Mouse (Mus musculus) hindbrain, embryonic 11.5 days (tissue): ENCODE data around the gene C2cd5. TPM values are rescaled to one million over a fixed set of nuclear protein-coding genes. Genes with fewer than 3 reads are reported as not detected.

ENCODE experiments used
- ATAC-seq: fragments of 200-750 bp; cut with Nextera tagmentation; 2 replicates; pipeline ENCODE4 v1.8.0; 2017; ENCODE audit warnings: mild to moderate bottlenecking, moderate TSS enrichment, moderate library complexity; ENCODE audit not compliant: low FRiP score
- DNase-seq: peaks from one replicate; pipeline ENCODE4 v3.0.0-alpha.2; 2015; ENCODE audit warnings: low spot score
- H3K27ac ChIP-seq: fragments of 300-500 bp; sonication (generic); 2 replicates; pipeline ENCODE4 v1.5.1; 2014; ENCODE audit warnings: mild to moderate bottlenecking, low read depth, low read length
- H3K27me3 ChIP-seq: fragments of 300-500 bp; sonication (generic); 2 replicates; pipeline ENCODE4 v1.6.1; 2014; ENCODE audit warnings: mild to moderate bottlenecking, low read length, moderate library complexity, mixed read lengths; ENCODE audit not compliant: control insufficient read depth, insufficient read depth
- H3K36me3 ChIP-seq: fragments of 300-500 bp; sonication (generic); 2 replicates; pipeline ENCODE4 v1.6.1; 2014; ENCODE audit warnings: mild to moderate bottlenecking, low read length, moderate library complexity, mixed read lengths; ENCODE audit not compliant: control insufficient read depth, insufficient read depth
- H3K4me1 ChIP-seq: fragments of 300-500 bp; sonication (generic); replicated peaks from 2 replicates; pipeline ENCODE4 v1.6.1; 2014; ENCODE audit warnings: low read length, mixed read lengths; ENCODE audit not compliant: control insufficient read depth, insufficient read depth
- H3K4me2 ChIP-seq: fragments of 300-500 bp; sonication (generic); replicated peaks from 2 replicates; pipeline ENCODE4 v1.6.1; 2014; ENCODE audit warnings: mild to moderate bottlenecking, low read depth, low read length
- H3K4me3 ChIP-seq: fragments of 300-500 bp; sonication (generic); 2 replicates; pipeline ENCODE4 v1.5.1; 2014; ENCODE audit warnings: low read depth, low read length
- H3K9ac ChIP-seq: fragments of 300-500 bp; sonication (generic); 2 replicates; pipeline ENCODE4 v1.6.1; 2014; ENCODE audit warnings: low read depth, low read length
- H3K9me3 ChIP-seq: fragments of 300-500 bp; sonication (generic); 2 replicates; pipeline ENCODE4 v1.6.1; 2016; ENCODE audit warnings: low read length; ENCODE audit not compliant: control insufficient read depth
- whole genome bisulfite sequencing: fragments of 180-500 bp; shearing (Covaris S2); extraction: QIAGEN DNeasy Blood & Tissue Kit; methylation state at CpG from one replicate; pipeline ENCODE4 v1.1.7; 2014; 5-methylcytosine and 5-hydroxymethylcytosine counted together
- polyA plus RNA-seq: library from polyadenylated mRNA; unstranded; fragments of >200 nt; fragmentation: Nextera tagmentation; extraction: Ambion mirVana; gene quantifications from 2 replicates; pipeline ENCODE4 v1.2.1, GENCODE M21; 2014

C2cd5 gene
- polyA plus RNA-seq, 1 experiment from 2014 or later, result 35.5 TPM

DNA sequence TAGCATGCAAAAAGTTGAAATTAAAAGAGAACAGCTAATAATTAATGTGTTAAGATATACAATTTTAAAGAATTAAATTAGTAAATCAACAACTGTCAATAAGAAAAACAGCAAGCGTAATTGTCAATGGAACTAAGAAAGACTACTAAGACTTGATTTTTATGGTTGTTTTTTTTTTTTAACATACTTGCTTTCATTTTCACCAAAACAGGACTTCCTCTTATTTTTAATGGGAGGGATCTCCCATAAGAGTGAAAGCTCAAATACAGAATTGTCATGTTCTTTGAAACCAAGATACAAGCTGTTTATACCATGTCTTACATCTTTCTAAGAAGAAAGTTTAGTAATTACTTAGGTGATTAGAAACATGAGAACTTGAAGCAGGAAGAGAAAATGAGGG is 26.0 kb downstream of the C2cd5 start:
- Histone ChIP-seq H3K27me3 (no peaks in the 10 kb centered on the region), H3K36me3 (0 out of 2 replicates have a peak, but pooled peaks cover 1% of the 10 kb centered on the region)

DNA sequence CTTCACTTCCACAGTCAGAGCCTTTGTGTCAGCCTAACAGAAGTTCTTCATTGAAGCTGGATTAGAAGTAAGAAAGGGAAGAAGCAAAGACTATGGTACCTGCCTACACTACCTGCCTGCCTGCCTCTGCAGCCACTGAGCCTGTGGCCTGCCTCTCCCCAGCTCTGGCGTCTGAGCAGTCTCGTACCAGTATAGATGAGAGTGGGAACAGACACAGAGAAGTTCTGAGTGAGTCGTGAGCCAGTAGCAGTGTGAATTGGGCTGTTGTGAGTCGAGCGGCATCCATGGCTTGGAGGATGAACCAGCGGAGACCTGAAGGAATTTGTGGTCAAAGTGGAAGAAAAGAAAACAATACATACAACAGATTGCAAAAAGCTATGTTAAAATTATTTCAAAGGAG is 26.5 kb downstream of the C2cd5 start:
- 88% methylated on average over 6 of the region's 6 CpGs for WGBS
- H3K4me1 ChIP-seq, result no peaks in the 10 kb centered on the region
- no peaks in the 10 kb centered on the region for H3K36me3 ChIP-seq
- no peak overlapping the region for H3K9ac ChIP-seq
- H3K27ac ChIP-seq, result no peak overlapping the region
- no peaks in the 10 kb centered on the region for H3K27me3 ChIP-seq
- H3K4me3 ChIP-seq, result no peak overlapping the region
- H3K4me2 ChIP-seq, result no peak overlapping the region
- H3K9me3 ChIP-seq, result no peaks in the 10 kb centered on the region
- ATAC-seq (no peak), DNase-seq (no peak)

More for the DNA sequence above, 26.0 kb downstream of the C2cd5 start:
- 89% methylated on average over 1 of the region's 1 CpGs for WGBS
- no peak overlapping the region for H3K4me3 ChIP-seq
- no peak overlapping the region for H3K4me2 ChIP-seq
- no peak overlapping the region for H3K27ac ChIP-seq
- no peaks in the 10 kb centered on the region for H3K4me1 ChIP-seq
- ATAC-seq (no peak), DNase-seq (no peak)
- no peaks in the 10 kb centered on the region for H3K9me3 ChIP-seq
- H3K9ac ChIP-seq, result no peak overlapping the region

DNA sequence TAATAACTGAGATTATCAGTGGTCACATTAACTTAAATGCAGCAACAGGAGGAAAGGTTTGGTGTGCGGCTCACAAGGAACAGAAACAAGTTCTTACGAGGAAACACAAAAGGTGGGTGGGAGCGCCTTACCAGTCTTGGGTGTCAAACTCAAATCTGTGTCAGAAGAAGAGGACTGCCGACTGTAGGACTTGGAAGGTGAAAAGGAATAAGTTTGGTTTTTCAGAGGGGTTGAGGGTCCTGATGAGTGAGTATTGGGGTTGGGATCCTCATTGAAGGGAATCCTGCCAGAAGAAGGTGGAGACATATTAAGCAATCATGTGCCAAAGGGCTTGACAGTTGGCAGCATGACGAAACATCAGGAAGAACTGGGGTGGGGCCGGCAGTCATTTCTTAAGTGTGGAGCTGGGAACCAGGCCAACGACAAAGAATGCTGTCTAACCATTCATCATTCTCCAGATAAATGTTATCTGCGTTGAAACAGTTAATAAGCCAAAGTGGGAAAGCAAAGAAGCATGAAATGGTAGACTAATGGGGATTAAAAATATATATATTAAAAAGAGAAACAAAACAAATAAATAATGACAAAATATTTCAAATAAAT is 27.4 kb downstream of the C2cd5 start:
- DNase-seq, result no peak
- H3K36me3 ChIP-seq, result no peaks in the 10 kb centered on the region
- no peak overlapping the region for H3K4me3 ChIP-seq
- no peak overlapping the region for H3K27ac ChIP-seq
- WGBS, result 79% methylated on average over 8 of the region's 8 CpGs
- no peaks in the 10 kb centered on the region for H3K27me3 ChIP-seq
- no peaks in the 10 kb centered on the region for H3K4me1 ChIP-seq
- H3K9ac ChIP-seq, result no peak overlapping the region
- H3K4me2 ChIP-seq, result no peak overlapping the region
- H3K9me3 ChIP-seq, result no peaks in the 10 kb centered on the region
- no peak for ATAC-seq

DNA sequence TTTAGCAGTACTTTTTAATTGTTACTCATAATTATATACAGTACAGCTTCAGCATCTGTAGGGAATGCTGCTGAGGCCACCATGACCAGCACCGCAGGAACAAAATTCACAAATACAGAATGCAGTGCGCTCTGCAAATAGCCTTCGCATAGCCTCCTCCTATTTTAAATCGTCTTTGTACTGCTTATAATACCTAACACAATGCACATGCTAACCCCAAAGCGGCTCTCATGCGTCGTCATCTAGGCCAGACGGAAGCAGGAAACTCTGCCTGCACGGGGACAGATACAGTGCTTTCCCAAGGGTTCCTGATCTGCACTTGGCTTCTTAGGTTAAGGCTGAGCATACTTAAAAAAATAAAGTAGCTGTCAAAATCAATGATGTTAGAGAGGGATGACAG is 29.2 kb downstream of the C2cd5 start:
- Histone ChIP-seq H3K4me2 (no peak overlapping the region), H3K4me3 (no peak overlapping the region), H3K27ac (no peak overlapping the region), H3K27me3 (no peaks in the 10 kb centered on the region), H3K9ac (no peak overlapping the region), H3K4me1 (no peaks in the 10 kb centered on the region), H3K36me3 (no peaks in the 10 kb centered on the region), H3K9me3 (no peaks in the 10 kb centered on the region)
- no peak for ATAC-seq
- WGBS, result 86% methylated on average over 9 of the region's 9 CpGs
- no peak for DNase-seq

DNA sequence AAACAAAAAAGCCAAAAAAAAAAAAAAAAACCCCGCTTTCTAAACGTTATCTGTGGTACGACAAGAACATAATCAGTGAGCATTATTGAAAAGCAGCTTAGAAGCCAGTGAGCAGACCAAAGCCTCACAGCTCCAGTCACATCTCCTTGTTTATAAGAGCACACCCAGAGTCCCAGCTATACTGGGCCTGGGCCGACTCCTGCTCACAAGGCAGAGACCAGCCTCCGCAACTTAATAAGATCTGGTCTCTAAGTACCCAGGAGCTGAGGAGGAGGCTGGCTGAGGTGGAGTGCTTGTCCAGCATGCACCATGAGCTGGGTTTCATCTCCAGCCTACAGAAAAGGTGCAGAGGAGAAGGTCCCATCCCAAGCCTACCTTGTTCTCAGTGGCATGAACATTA is 29.9 kb downstream of the C2cd5 start:
- Histone ChIP-seq H3K36me3 (no peaks in the 10 kb centered on the region), H3K9ac (no peak overlapping the region), H3K9me3 (no peaks in the 10 kb centered on the region), H3K4me2 (no peak overlapping the region), H3K27me3 (no peaks in the 10 kb centered on the region), H3K27ac (no peak overlapping the region), H3K4me3 (no peak overlapping the region), H3K4me1 (no peaks in the 10 kb centered on the region)
- DNase-seq (no peak), ATAC-seq (no peak)
- WGBS, result 91% methylated on average over 5 of the region's 5 CpGs

DNA sequence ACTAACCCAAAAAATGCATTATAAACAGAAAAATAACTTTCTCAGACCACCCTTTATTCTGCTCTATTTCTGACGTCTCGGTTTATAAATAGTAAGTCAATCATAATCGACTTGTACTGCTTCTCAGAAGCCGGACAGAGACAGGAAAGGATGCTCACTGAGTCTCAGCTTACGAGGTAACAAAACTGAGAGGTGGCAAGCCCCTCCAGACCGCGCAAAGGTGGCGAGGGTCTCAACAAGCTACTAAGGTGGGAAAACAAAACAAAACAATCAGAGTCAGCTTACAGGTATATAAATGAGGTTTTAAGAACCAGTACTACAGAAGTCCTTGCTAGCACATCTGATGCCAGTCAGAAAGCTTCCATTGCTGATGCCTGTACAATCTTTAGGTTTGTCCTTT is 30.3 kb downstream of the C2cd5 start:
- no peak overlapping the region for H3K27ac ChIP-seq
- no peak for ATAC-seq
- H3K4me2 ChIP-seq, result no peak overlapping the region
- no peaks in the 10 kb centered on the region for H3K36me3 ChIP-seq
- no peak for DNase-seq
- no peak overlapping the region for H3K4me3 ChIP-seq
- no peak overlapping the region for H3K9ac ChIP-seq
- H3K4me1 ChIP-seq, result no peaks in the 10 kb centered on the region
- H3K27me3 ChIP-seq, result no peaks in the 10 kb centered on the region
- H3K9me3 ChIP-seq, result no peaks in the 10 kb centered on the region
- 93% methylated on average over 8 of the region's 8 CpGs for WGBS

DNA sequence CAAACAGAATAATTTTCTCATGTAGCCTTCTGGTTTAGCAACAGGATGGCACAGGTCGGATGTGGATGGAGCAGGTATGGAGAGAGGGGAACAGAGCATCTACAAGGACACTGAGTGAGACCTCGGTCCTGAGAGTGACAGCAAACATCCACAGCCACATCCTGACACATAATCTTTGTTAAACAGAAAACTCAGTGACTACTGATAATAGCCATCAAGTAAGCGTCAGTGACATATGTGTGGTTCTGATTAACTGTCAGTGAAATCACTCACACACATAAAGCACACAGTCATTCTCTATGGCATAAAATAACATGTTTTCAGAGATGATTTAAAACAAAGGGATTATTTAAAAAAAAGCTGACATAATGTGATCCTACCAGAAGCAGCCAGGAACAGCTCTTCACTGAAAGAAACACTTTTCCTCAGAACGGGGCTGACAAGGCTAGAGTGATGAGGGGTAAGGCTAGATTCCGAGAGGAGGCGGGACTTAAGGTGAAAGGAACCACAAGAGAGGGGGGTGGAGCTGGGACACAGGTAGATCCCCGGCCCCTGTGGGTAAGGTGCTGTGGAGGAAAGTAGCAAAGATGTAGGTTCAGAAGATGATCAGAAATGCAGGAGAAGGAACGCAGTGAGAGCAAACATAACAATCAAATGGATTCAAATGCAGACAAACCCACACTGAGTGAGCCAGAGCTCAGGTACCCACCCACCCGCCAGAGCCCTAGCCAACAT is 31.6 kb downstream of the C2cd5 start:
- DNase-seq (no peak), ATAC-seq (no peak)
- H3K4me3 ChIP-seq, result no peak overlapping the region
- H3K9me3 ChIP-seq, result no peaks in the 10 kb centered on the region
- no peak overlapping the region for H3K4me2 ChIP-seq
- WGBS, result 75% methylated on average over 9 of the region's 9 CpGs
- no peak overlapping the region for H3K27ac ChIP-seq
- no peaks in the 10 kb centered on the region for H3K4me1 ChIP-seq
- no peak overlapping the region for H3K9ac ChIP-seq
- no peaks in the 10 kb centered on the region for H3K36me3 ChIP-seq
- H3K27me3 ChIP-seq, result no peaks in the 10 kb centered on the region

DNA sequence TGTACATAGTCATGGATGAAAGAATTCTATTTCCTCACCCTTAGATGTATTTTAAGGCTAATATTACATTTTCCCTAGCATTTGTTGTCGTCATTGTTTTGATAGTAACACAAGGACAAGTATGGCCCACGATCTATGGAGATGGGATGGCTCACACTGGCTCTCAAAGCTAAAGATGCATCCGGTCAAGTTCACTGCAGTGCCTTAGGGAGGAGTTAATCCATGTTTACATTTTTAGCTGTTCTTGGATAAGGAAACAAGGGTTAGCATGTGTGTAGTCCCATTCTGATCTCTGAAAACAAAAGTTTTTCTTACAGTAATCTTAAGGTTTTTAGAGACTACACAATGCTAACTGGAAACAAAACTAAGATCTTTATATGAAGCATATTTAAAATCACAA is 32.3 kb downstream of the C2cd5 start:
- Histone ChIP-seq H3K4me1 (no peaks in the 10 kb centered on the region), H3K9me3 (no peaks in the 10 kb centered on the region), H3K27me3 (no peaks in the 10 kb centered on the region), H3K27ac (no peak overlapping the region), H3K9ac (no peak overlapping the region), H3K4me3 (no peak overlapping the region), H3K4me2 (no peak overlapping the region), H3K36me3 (no peaks in the 10 kb centered on the region)
- no peak for DNase-seq
- ATAC-seq, result no peak
- WGBS, result 89% methylated on average over 3 of the region's 3 CpGs

DNA sequence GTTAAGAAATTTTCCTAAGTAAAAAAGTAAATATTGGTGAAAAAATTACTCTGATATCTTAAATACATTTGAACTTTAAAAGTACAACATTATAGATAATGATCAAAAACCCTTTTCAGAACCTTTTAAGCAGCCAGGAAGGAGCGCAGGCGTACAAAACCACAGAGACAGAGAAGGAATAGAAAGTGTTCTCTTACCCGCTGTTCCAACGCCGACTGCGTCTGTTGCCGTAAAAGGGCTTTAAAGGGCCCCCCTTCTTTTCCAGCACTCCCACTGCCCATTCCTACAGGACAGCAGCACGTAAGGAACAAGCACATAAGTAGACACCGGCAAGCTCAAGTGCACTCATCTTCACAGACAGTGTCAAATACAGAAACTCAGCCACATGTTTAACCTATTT is 33.1 kb downstream of the C2cd5 start:
- Histone ChIP-seq H3K4me3 (no peak overlapping the region), H3K4me2 (no peak overlapping the region), H3K27me3 (no peaks in the 10 kb centered on the region), H3K9me3 (no peaks in the 10 kb centered on the region), H3K4me1 (no peaks in the 10 kb centered on the region), H3K9ac (no peak overlapping the region), H3K36me3 (no peaks in the 10 kb centered on the region), H3K27ac (no peak overlapping the region)
- no peak for ATAC-seq
- 91% methylated on average over 9 of the region's 9 CpGs for WGBS
- DNase-seq, result no peak
